12 mouse cellular contexts compared by ENCODE assay signal in genomic region chr9:75523646-75524045, GRCm38 (mm10). TPM values are rescaled to one million over a fixed set of nuclear protein-coding genes. Genes with fewer than 3 reads are reported as not detected.
DNase-seq lines count a peak whose midpoint lies in the region; ATAC-seq and TF ChIP-seq lines count a peak whose summit lies in the region.
"Had no signal": no experiment of that assay in that cellular context is flagged by ENCODE, and none has a peak within 500 bp of the region (broad histone marks: within the 10 kb centered on the region; RNA-seq: fewer than 3 reads in every experiment).

No protein-coding gene starts in this region.

- intact Hi-C loops in left cerebral cortex, postnatal 14 days (cut with DNase I) = loop anchor here (2.0 kb wide), 1 partner anchor 59 kb away; no protein-coding TSS in a partner anchor
- intact Hi-C loops in left cerebral cortex, postnatal 4 days (cut with DNase I) = no loop called here
- intact Hi-C loops in left cerebral cortex, postnatal 36 days (cut with DNase I) = loop anchor here (5.0 kb wide), 1 partner anchor 59 kb away; no protein-coding TSS in a partner anchor

- H3K4me2 ChIP-seq in forebrain, embryonic 11.5 days (ENCODE audit: low read depth, low read length, severe bottlenecking) = no peak overlapping the region
- no peak overlapping the region for H3K4me2 ChIP-seq in forebrain, embryonic 12.5 days
- H3K4me2 ChIP-seq in forebrain, postnatal 0 days (ENCODE audit: low read depth) = no peak overlapping the region
- H3K4me2 ChIP-seq: embryonic facial prominence, embryonic 12.5 days; lung, embryonic 15.5 days had no signal

- no peaks in the 10 kb centered on the region for H3K36me3 ChIP-seq in forebrain, embryonic 11.5 days (ENCODE audit: control insufficient read depth, insufficient read depth, low read length)
- H3K36me3 ChIP-seq in forebrain, embryonic 12.5 days (replicated peaks) = peaks cover 10% of the 10 kb centered on the region; the same call in 1 of the 2 replicates
- peaks cover 9% of the 10 kb centered on the region; the same call in 1 of the 2 replicates for H3K36me3 ChIP-seq in forebrain, postnatal 0 days (ENCODE audit: insufficient read depth)

- no peaks in the 10 kb centered on the region for H3K27me3 ChIP-seq in forebrain, embryonic 11.5 days (ENCODE audit: control insufficient read depth, insufficient read depth, low read length)
- H3K27me3 ChIP-seq in forebrain, embryonic 12.5 days = no peaks in the 10 kb centered on the region
- H3K27me3 ChIP-seq in forebrain, postnatal 0 days (ENCODE audit: insufficient read depth, low read length) = no peaks in the 10 kb centered on the region
- H3K27me3 ChIP-seq: embryonic facial prominence, embryonic 12.5 days; lung, embryonic 15.5 days had no signal

- WGBS in forebrain, embryonic 11.5 days = 29% methylated on average over 6 of the region's 6 CpGs
- WGBS in forebrain, embryonic 12.5 days = 21% methylated on average over 6 of the region's 6 CpGs
- 22% methylated on average over 6 of the region's 6 CpGs for WGBS in forebrain, postnatal 0 days

- no peak overlapping the region for H3K27ac ChIP-seq in forebrain, embryonic 11.5 days (ENCODE audit: low read depth, low read length)
- H3K27ac ChIP-seq in forebrain, embryonic 12.5 days = no peak overlapping the region
- no peak overlapping the region for H3K27ac ChIP-seq in forebrain, postnatal 0 days (ENCODE audit: low read depth, low read length)
- H3K27ac ChIP-seq: embryonic facial prominence, embryonic 12.5 days; lung, embryonic 15.5 days had no signal

- H3K9ac ChIP-seq in forebrain, embryonic 11.5 days (ENCODE audit: low read length) = no peak overlapping the region
- H3K9ac ChIP-seq in forebrain, embryonic 12.5 days = no peak overlapping the region
- no peak overlapping the region for H3K9ac ChIP-seq in forebrain, postnatal 0 days
- H3K9ac ChIP-seq: embryonic facial prominence, embryonic 12.5 days; lung, embryonic 15.5 days had no signal

- TF ChIP-seq CTCF in forebrain, postnatal 0 days (IDR thresholded peaks at IDR 0.05; ENCODE audit: low read depth) = no peak

- H3K4me3 ChIP-seq in forebrain, embryonic 11.5 days (ENCODE audit: low read depth, low read length) = no peak overlapping the region
- no peak overlapping the region for H3K4me3 ChIP-seq in forebrain, embryonic 12.5 days (replicated peaks)
- H3K4me3 ChIP-seq in forebrain, postnatal 0 days (ENCODE audit: low read depth, low read length) = no peak overlapping the region
- H3K4me3 ChIP-seq: embryonic facial prominence, embryonic 12.5 days; lung, embryonic 15.5 days had no signal

- H3K9me3 ChIP-seq in forebrain, embryonic 11.5 days (ENCODE audit: control insufficient read depth, low read length) = no peaks in the 10 kb centered on the region
- no peaks in the 10 kb centered on the region for H3K9me3 ChIP-seq in forebrain, embryonic 12.5 days
- no peaks in the 10 kb centered on the region for H3K9me3 ChIP-seq in forebrain, postnatal 0 days (ENCODE audit: low read length)
- H3K9me3 ChIP-seq: embryonic facial prominence, embryonic 12.5 days; lung, embryonic 15.5 days had no signal

- no peak for DNase-seq in forebrain, embryonic 11.5 days (ENCODE audit: low spot score)
- DNase-seq in left cerebral cortex, postnatal 14 days (ENCODE audit: low spot score in 2 of 2) = peak; percentile 28 to 34
- DNase-seq in left cerebral cortex, adult 11 months (ENCODE audit: low spot score) = no peak
- DNase-seq in forebrain, postnatal 0 days = peak; percentile 28
- DNase-seq in skeletal muscle tissue, adult 2 months (ENCODE audit: low read depth, low spot score) = peak; percentile 53
- no peak for DNase-seq in left cerebral cortex, postnatal 4 days
- DNase-seq in left cerebral cortex, postnatal 36 days (ENCODE audit: low spot score in 2 of 2) = no peak
- DNase-seq: kidney, postnatal 25 days; thymus, adult 2 months had no signal

- ATAC-seq in forebrain, embryonic 11.5 days (replicated peaks; ENCODE audit: low FRiP score) = peak; percentile 58
- no peak for ATAC-seq in forebrain, embryonic 12.5 days (ENCODE audit: low FRiP score)
- peak; percentile 91 for ATAC-seq in forebrain, postnatal 0 days

- no peaks in the 10 kb centered on the region for H3K4me1 ChIP-seq in forebrain, embryonic 11.5 days (replicated peaks; ENCODE audit: control insufficient read depth, insufficient read depth, low read length)
- 0 out of 2 replicates have a peak, but pooled peaks cover 3% of the 10 kb centered on the region for H3K4me1 ChIP-seq in forebrain, embryonic 12.5 days
- H3K4me1 ChIP-seq in forebrain, postnatal 0 days (ENCODE audit: insufficient read depth) = no peaks in the 10 kb centered on the region; the same call in 1 of the 2 replicates
- H3K4me1 ChIP-seq: embryonic facial prominence, embryonic 12.5 days; lung, embryonic 15.5 days had no signal

RNA-seq across cellular contexts. Expression of gene Tmod3, which starts 35.8 kb away (rescaled TPM):
- polyA plus RNA-seq in forebrain, embryonic 11.5 days (2014; fragmentation: Nextera tagmentation; extraction: Ambion mirVana) = 101 and 104 TPM in 2 replicates
- polyA plus RNA-seq in forebrain, embryonic 12.5 days (2016; fragmentation: Nextera tagmentation; extraction: Ambion mirVana) = 101 and 103 TPM in 2 replicates
- 10 to 100 TPM; 59.0 to 64.9 TPM for total RNA-seq in left cerebral cortex, postnatal 14 days (2021)
- 50.3 and 55.1 TPM in 2 replicates for total RNA-seq in forebrain, postnatal 0 days (2014; rRNA removed)
- 74.0 and 78.6 TPM in 2 replicates for polyA plus RNA-seq in forebrain, postnatal 0 days (2015; fragmentation: Nextera tagmentation; extraction: Ambion mirVana)
- total RNA-seq in left cerebral cortex, postnatal 4 days (2021) = 10 to 100 TPM; 85.0 to 96.1 TPM
- total RNA-seq in left cerebral cortex, postnatal 36 days (2021) = 10 to 100 TPM; 48.6 to 50.7 TPM

Comparison
In these comparisons a context has a peak if more than half of its experiments do, and no peak if none do; other contexts are left out.
1. DNase-seq: peak in left cerebral cortex, postnatal 14 days (2 of 2), forebrain, postnatal 0 days (single experiment) and skeletal muscle tissue, adult 2 months (single experiment); none in forebrain, embryonic 11.5 days (single experiment), left cerebral cortex, adult 11 months (single experiment), left cerebral cortex, postnatal 4 days (single experiment) and left cerebral cortex, postnatal 36 days (0 of 2).